Mouse (Mus musculus): ENCODE results near the gene Mrps27.

GRCm38 (mm10) chr13:99382373-99382772 lies 37.8 kb downstream of the Mrps27 start:
- TF ChIP-seq EP300 (optimal IDR thresholded peaks at IDR 0.05) (no peak), CTCF (IDR thresholded peaks at IDR 0.05; ENCODE audit: low read depth) (no peak)

Data from stomach, postnatal 0 days (tissue).